Mouse (Mus musculus) liver, adult (tissue): Measurements from ENCODE around the gene Dnajc6.

ENCODE experiments used
- GATA4 ChIP-seq: IDR thresholded peaks from 2 replicates; pipeline ENCODE4 v1.6.1; 2014; ENCODE audit warnings: mild to moderate bottlenecking, low read length; ENCODE audit not compliant: insufficient replicate concordance

Gene Dnajc6

DNA sequence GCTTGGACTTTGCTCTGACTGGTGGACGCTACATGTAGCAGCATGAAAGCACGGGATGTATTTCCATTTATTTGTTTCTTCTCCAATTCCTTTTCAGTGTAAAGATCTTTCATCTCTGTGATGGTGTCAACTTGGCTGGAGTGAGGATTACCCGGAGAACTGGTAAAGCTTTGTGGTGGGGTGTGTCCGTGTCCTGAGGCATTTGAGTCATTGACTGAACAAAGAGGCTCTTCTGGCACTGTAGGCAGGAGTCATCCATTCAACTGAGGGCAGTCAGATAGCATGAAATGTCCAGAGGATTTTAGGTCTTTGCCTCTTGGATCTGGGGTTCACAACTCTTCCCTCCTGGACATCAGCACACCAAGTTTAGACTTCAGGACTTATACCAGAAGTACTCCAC is 35.5 kb downstream of the Dnajc6 start:
- TF ChIP-seq GATA4: no peak

DNA sequence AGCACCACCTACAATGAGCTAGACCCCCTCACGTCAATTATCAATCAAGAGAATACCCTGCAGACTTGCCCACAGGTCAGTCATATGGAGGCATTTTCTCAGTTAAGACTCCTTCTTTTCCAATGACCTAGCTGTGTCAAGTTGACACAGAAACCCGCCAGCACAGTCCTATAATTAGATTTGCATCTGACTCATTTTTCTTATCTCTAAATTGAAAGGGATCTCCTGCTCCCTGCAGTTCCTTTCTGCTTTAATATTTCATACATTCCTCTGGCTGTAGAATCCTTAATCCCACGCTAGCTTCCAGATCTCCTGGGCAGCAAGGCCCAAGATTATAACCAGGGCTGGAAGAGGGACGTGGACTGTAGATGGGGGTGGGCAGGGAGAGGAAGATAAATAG is 44.1 kb downstream of the Dnajc6 start:
- no peak for TF ChIP-seq GATA4

DNA sequence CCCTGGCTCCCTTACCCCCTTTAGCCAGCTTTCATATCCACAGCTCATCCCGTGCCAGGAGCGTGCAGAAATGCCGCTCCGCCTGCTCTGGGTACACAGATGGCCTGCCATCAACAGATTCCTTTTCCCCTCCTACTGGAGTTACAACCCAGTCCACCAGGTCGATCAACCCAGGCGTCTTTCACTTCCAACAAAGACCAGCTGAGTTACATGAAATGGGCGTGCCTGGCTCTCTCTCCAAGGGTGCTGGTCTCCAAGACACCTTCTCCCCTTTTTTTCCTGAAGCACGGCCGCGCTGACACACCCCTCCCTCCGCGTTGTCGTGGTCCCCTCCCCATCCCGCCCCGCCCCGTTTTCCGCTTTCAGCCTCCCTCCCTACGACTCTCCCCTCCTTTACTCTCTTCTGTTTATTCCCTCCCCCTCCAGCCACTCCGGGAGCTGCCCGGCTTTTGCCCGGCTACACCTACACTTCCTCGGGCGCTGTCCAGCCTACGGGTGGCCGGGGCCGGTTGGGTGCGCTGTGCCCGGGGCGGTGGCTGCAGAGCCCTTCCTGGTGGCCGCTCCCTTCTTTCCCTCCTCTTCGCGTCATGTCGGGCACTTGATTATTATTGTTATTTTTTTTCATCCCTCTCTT is 53.6 kb downstream of the Dnajc6 start:
- TF ChIP-seq GATA4: no peak

DNA sequence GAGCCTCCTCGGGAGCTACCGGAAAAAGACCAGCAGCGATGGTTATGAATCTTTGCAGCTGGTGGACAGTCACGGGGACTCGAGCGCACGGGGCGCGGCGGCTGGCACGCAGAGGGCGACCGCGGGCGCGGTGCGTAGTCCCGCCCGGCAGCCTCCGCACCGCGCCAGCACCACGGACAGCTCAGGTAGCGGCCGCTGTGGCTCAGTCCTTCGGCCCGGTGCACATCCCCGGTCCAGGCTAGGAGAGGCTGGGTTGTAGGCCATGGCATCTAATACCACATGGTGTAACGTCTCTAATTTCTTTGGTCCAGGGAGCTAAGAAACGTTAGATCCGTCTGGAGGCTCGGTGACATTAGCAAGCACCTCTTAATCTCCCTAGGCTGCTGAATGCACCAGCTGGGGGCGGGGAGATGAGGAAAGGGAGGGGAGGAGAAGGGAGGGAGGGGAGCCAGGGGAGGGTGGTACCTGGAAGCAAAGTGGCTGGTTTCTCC is 54.3 kb downstream of the Dnajc6 start:
- TF ChIP-seq GATA4: no peak

DNA sequence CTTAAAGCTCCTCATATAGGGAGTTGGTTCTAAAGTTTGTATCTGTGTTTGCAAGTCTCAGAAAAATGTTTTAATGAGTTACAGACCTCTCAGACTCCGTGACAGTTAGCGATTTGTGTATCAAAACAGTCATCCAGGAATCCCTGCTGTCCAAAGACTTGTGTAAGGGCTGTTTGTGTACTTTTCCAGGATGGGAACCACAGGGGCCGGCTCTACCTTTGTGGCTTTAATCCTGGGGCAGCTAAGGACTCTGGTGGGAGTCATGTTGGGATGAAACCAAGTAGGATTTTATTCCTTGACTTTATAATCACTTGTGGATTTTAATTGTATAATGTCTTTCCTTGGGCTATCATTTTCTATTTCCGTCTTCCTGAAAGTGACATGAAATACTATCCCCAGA is 55.0 kb downstream of the Dnajc6 start:
- TF ChIP-seq GATA4: no peak

DNA sequence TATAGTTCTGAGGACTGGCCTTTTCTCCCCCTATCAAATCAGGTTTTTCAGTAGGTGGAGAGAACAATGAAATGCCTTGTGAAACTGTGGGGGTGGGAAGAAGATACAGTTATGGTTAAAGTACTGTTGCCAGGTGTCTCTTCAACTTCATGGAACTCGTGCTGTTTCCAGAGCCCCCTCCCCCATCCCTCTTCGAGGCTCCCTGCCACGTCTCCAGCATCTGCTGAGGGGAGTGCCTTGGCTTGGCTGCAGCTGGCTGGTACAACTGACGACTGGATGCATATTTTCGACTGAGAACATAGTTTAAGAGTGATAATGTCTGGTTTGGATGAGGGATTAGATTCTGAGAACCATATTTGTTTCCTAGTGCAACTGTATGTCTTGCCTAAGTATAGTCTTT is 55.9 kb downstream of the Dnajc6 start:
- TF ChIP-seq GATA4: no peak

DNA sequence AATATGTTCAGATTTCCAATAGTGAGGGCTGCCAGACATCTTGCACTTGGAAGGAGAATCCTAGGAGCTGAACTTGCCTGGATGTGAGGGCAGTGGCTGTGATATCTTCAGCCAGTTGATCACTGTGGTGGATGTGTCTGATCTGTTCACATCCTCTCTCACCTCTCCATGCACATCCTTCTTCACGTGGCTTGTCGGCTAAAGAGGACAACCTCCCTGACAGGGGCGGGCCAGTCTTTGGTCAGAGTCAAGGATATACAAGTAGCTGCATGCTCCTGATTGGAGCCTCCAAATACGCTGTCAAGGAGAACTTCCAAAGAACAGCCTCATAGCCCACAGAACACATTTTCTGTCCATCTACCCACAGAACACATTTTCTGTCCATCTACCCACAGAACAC is 58.6 kb downstream of the Dnajc6 start:
- TF ChIP-seq GATA4: no peak

DNA sequence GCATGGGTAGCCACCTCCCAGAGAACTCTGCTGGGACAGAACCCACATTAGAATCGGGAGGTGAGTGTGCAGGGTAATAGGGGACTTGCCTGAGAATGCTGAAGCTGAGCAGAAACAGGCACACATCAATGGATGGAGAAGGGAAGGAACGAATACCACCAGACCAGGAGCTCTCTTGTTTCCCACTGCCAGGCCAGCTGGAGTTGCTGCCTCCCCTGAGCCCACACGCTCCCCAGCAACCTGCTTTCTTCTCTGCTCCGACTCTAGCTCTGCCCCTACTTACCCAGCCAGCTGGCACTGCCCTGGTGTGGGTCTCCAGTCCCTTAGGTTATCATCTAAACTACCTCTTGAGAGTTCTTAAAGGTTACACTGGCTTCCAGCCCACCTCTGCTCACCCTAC is 63.7 kb downstream of the Dnajc6 start:
- no peak for TF ChIP-seq GATA4

DNA sequence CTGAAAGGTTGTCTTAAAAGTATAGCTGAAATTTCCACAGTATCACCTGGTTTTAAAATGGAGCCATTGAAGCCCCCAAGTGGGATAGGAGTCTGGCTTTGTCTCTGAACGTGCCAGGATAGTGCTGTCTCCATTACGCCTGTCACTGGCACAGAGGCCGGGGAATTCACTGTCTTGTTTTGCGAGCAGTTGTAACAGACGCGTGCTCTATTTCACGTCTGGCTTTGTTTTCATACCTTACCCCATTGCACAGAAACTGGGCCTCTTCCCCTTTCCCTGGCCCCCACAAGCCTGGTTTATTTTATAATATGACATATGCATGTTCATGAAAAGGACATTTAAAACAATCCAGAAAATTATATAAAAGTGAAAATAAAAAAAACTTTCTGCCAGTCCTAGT is 66.4 kb downstream of the Dnajc6 start:
- no peak for TF ChIP-seq GATA4

DNA sequence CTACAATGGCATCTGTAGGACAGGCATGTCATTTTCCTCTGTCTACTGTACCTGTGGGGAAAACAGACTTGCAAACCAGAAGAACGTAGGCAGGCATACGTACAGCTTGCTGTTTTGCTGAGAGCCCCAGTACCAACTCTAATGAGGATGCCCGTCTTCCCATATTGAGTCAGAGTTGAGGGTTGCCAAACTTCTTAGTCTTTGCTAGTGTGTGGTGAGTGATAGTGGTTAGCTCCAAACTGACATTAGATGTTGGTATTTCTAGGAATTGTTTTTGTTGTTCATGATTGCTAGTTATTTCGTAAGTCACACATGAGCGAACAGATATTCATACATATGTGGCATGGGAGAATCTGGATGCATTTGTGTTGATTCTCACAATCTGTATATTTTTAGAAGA is 67.2 kb downstream of the Dnajc6 start:
- TF ChIP-seq GATA4: no peak

DNA sequence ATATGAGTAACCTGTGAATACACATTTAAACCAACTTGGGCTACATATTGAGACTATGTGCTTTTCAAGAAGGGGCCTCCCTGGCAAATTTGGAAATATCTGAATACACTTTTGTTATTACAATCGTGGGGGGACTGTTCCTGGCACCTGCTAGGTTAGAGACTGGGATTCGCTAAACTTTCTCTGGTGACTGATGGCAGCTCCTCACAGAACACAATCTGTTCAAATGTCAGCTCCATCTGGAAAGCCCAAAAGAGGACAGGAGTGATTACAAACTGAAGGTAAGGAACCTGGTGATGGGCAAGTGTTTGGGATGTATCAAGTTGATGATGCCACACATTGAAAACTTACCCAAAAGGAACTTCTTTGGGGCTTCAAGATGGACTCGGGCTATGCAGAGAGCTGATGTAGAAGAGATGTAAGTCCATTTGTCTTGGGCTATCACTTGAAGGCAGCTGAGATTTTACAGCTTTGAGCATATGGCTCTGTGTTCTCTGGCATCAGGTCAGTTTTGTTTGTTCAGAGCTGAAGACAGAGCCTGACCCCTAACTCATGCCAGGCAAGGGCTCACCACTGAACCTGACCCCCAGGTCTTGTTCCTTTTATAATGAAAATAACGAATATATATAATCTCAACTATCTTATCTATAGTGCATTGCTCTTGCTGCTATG is 68.4 kb downstream of the Dnajc6 start:
- TF ChIP-seq GATA4: no peak

DNA sequence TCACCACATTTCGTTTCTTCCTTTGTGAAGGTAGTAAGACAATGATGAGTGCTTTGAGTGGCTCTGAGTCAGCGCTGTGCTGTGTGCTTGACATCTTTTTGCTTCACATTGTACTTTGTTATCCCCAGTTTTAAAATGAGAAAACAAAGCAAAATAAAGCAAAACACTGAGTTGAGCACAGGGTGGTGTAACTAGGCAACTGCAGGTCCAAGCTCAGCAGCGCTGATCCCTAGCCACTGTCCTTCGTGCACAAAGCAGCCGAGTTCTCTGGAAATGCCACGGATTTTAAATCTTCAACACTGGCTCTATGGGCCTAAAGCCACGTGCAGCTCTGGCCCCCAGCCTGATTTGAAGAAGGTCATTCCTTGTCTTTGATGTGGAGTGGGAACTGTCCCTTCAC is 72.6 kb downstream of the Dnajc6 start:
- no peak for TF ChIP-seq GATA4

DNA sequence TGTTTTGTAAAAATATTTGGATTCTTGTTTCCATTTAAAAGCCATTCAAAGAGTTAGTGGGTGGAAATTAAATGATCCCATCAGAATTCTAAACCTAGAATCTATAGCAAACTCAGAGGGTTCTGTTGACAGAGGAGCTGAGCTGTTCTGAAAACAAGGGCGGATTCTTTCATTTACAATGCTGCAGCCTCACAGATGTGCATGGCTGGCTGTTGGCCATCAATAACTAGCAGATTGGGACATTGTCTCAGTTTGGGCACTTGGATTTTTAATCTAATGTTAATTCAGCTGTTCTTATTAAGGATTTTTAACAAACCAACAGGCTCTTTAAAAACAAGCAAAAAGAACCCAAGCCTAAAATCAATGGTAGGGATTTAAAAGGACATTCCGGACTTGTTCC is 75.7 kb downstream of the Dnajc6 start:
- TF ChIP-seq GATA4: no peak

DNA sequence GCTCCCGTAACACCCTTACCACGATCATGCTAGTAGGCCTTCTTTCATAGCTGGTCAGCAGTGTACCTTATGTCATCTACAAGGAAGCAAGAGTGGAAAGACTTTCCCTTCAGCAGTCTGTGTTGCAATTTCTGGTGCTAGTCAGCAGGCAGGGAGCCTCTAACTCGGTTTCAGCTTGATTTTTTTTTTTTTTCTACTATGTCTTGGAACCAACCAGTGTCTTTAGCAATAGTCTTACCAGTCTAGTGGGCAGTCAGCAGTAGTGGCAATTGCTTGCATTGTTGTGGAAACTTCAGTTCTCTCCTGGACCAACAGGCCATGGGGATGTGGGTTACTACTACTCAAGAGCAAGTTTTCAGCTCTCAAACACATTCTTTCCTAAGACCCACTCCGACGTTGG is 78.9 kb downstream of the Dnajc6 start:
- no peak for TF ChIP-seq GATA4

DNA sequence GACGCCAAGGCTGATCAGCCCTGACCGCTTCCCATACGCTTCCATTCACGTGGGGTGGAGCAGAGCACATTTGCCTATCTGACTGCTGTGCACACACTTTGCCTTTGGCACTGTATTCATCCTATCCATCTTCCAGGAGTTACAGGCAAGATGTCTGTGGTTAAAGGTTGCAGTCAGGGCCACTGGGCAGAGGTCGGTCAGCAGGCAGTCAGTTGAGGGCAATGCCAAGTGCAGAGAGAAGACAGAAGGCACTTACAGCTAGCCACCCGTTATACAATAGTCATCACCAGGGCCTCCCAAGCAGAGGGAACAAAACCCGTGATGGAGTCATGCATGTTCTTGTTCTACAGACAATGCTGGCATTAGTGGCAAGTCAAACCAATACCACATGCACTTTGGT is 82.3 kb downstream of the Dnajc6 start:
- no peak for TF ChIP-seq GATA4

DNA sequence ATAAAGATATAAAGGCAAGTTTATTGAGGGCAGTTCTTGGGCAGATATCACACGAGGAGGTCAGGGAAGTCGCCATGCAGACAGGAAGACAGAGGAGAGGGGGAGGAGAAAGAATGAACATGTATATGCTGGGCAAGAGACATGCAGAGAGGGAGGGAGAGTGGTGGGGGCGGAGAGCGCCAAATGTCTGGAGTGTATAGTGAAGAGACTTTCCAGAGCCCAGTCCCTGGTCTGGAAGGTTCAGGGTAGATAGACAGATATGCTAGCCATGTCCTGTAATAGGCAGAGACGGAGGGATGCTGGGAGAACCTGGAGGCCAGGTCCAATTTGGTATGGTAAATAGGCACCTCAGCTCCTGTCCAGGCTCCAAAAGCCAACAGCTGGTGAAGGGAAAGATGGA is 83.1 kb downstream of the Dnajc6 start:
- TF ChIP-seq GATA4: no peak

DNA sequence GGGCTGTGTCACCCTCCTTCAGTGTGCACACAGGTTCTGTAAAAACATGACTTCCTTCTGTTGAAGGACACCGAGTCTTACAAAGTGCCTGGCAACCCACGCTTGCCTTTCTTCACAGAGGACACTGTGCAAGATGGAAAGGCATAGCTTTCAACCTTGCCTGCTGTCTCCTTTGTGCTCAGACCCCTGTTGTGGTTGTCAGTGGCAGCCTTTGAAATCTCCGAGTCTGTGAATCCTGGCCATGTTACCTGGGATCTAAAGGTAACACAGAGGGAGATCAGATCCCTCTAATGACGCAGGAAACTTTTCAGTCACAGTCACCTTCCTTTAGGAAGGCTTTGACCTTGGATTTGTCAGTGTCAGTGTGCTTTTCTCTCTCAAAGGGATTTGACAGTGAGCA is 84.7 kb downstream of the Dnajc6 start:
- TF ChIP-seq GATA4: no peak
